ENCODE assay signal across 11 mouse cellular contexts in genomic region chr3:88511559-88511958, GRCm38 (mm10). TPM values are rescaled to one million over a fixed set of nuclear protein-coding genes. Genes with fewer than 3 reads are reported as not detected.
DNase-seq lines count a peak whose midpoint lies in the region; ATAC-seq and TF ChIP-seq lines count a peak whose summit lies in the region.
"Had no signal": no experiment of that assay in that cellular context is flagged by ENCODE, and none has a peak within 500 bp of the region (broad histone marks: within the 10 kb centered on the region; RNA-seq: fewer than 3 reads in every experiment).

No protein-coding gene starts in this region.

- H3K27ac ChIP-seq in heart, embryonic 12.5 days (ENCODE audit: poor library complexity, severe bottlenecking) = peak overlapping the region; percentile 56; the same call in 1 of the 2 replicates
- H3K27ac ChIP-seq in neural tube, embryonic 15.5 days (replicated peaks) = 0 out of 2 replicates have a peak overlapping the region, but pooled peaks have one; percentile 30
- peak overlapping the region; percentile 73; the same call in 1 of the 2 replicates for H3K27ac ChIP-seq in stomach, embryonic 16.5 days (ENCODE audit: low read length)
- H3K27ac ChIP-seq in cerebellum, adult 2 months (ENCODE audit: insufficient read depth, low read length) = no peak overlapping the region

- ATAC-seq in heart, embryonic 12.5 days (ENCODE audit: insufficient number of reproducible peaks, low FRiP score) = no peak
- no peak for ATAC-seq in neural tube, embryonic 15.5 days (ENCODE audit: low FRiP score)
- no peak for ATAC-seq in stomach, embryonic 16.5 days (ENCODE audit: insufficient read depth, low FRiP score)
- no peak for ATAC-seq in granulocyte monocyte progenitor cell, adult 5-6 weeks (replicated peaks; ENCODE audit: poor library complexity, severe bottlenecking)
- ATAC-seq: hindbrain, embryonic 16.5 days had no signal

- DNase-seq in heart, adult 8-10 months (ENCODE audit: low spot score) = no peak
- DNase-seq in neural tube, embryonic 10.5 days (ENCODE audit: extremely low spot score, low spot score) = no peak
- peak; percentile 77 for DNase-seq in induced T-regulatory cell, adult 2 months (ENCODE audit: low read depth)
- no peak for DNase-seq in cerebellum, adult 2 months
- DNase-seq: cerebellum, adult 18-20 months; right cerebral cortex, adult 18-20 months had no signal

- 55% methylated on average over 4 of the region's 4 CpGs for WGBS in heart, embryonic 12.5 days
- WGBS in neural tube, embryonic 15.5 days = 64% methylated on average over 4 of the region's 4 CpGs
- 43% methylated on average over 4 of the region's 4 CpGs for WGBS in stomach, embryonic 16.5 days
- WGBS in cerebellum, adult 2 months = 53% methylated on average over 4 of the region's 4 CpGs

- H3K9ac ChIP-seq in heart, embryonic 12.5 days = 0 out of 2 replicates have a peak overlapping the region, but pooled peaks have one; percentile 17
- H3K9ac ChIP-seq in neural tube, embryonic 15.5 days (replicated peaks) = no peak overlapping the region
- H3K9ac ChIP-seq in stomach, embryonic 16.5 days (ENCODE audit: low read length) = no peak overlapping the region; the same call in 1 of the 2 replicates

- no peak for TF ChIP-seq CTCF in cerebellum, adult 2 months (IDR thresholded peaks at IDR 0.05; ENCODE audit: borderline replicate concordance, insufficient read depth, low read depth, low read length)

- H3K36me3 ChIP-seq in heart, embryonic 12.5 days = no peaks in the 10 kb centered on the region
- H3K36me3 ChIP-seq in neural tube, embryonic 15.5 days = no peaks in the 10 kb centered on the region
- no peaks in the 10 kb centered on the region for H3K36me3 ChIP-seq in stomach, embryonic 16.5 days (ENCODE audit: control insufficient read depth, insufficient read depth, low read length)

- H3K9me3 ChIP-seq in heart, embryonic 12.5 days (replicated peaks) = no peaks in the 10 kb centered on the region
- no peaks in the 10 kb centered on the region for H3K9me3 ChIP-seq in neural tube, embryonic 15.5 days (replicated peaks)
- H3K9me3 ChIP-seq in stomach, embryonic 16.5 days (replicated peaks; ENCODE audit: control insufficient read depth, low read length) = no peaks in the 10 kb centered on the region

- H3K4me3 ChIP-seq in heart, embryonic 12.5 days = no peak overlapping the region
- H3K4me3 ChIP-seq in neural tube, embryonic 15.5 days (replicated peaks) = no peak overlapping the region
- no peak overlapping the region for H3K4me3 ChIP-seq in stomach, embryonic 16.5 days (replicated peaks; ENCODE audit: low read length)
- no peak overlapping the region for H3K4me3 ChIP-seq in cerebellum, adult 2 months (replicated peaks; ENCODE audit: insufficient read depth, low read depth, low read length)

- no peak overlapping the region for H3K4me2 ChIP-seq in heart, embryonic 12.5 days
- no peak overlapping the region for H3K4me2 ChIP-seq in neural tube, embryonic 15.5 days
- H3K4me2 ChIP-seq in stomach, embryonic 16.5 days (ENCODE audit: low read depth, low read length) = no peak overlapping the region

- no peak for TF ChIP-seq POLR2A in cerebellum, adult 2 months (IDR thresholded peaks at IDR 0.05; ENCODE audit: borderline replicate concordance, insufficient read depth, low read length)

- H3K27me3 ChIP-seq in heart, embryonic 12.5 days (replicated peaks) = no peaks in the 10 kb centered on the region
- H3K27me3 ChIP-seq in neural tube, embryonic 15.5 days (replicated peaks) = no peaks in the 10 kb centered on the region
- H3K27me3 ChIP-seq in stomach, embryonic 16.5 days (ENCODE audit: control insufficient read depth, insufficient read depth, low read length) = no peaks in the 10 kb centered on the region
- H3K27me3 ChIP-seq in cerebellum, adult 2 months (ENCODE audit: control insufficient read depth, insufficient read depth, low read length) = no peaks in the 10 kb centered on the region

- H3K4me1 ChIP-seq in heart, embryonic 12.5 days (replicated peaks) = peaks cover 49% of the 10 kb centered on the region
- peaks cover 39% of the 10 kb centered on the region for H3K4me1 ChIP-seq in neural tube, embryonic 15.5 days
- H3K4me1 ChIP-seq in stomach, embryonic 16.5 days (ENCODE audit: control insufficient read depth, insufficient read depth, low read length) = peaks cover 46% of the 10 kb centered on the region
- peaks cover 3% of the 10 kb centered on the region; the same call in 1 of the 2 replicates for H3K4me1 ChIP-seq in cerebellum, adult 2 months (ENCODE audit: control insufficient read depth, insufficient read depth, low read length)

RNA-seq across cellular contexts. Expression of gene Lmna, which starts 1.8 kb away (rescaled TPM):
- polyA plus RNA-seq in heart, embryonic 12.5 days (2016; fragmentation: Nextera tagmentation; extraction: Ambion mirVana) = 108 and 113 TPM in 2 replicates
- total RNA-seq in heart, adult 8-10 months (2022) = 100 to 1,000 TPM; 112 to 127 (median 118) TPM
- 70.3 and 78.7 TPM in 2 replicates for polyA plus RNA-seq in neural tube, embryonic 15.5 days (2015; fragmentation: Nextera tagmentation; extraction: Ambion mirVana)
- 266 and 298 TPM in 2 replicates for polyA plus RNA-seq in stomach, embryonic 16.5 days (2015; fragmentation: Nextera tagmentation; extraction: Ambion mirVana)
- not detected in 2 replicates for total RNA-seq in granulocyte monocyte progenitor cell, adult 5-6 weeks (2014; fragmentation: Nextera tagmentation)
- total RNA-seq in granulocyte monocyte progenitor cell, adult 5-6 weeks (2017) = 0.41 and 1.6 TPM in 2 replicates
- polyA plus RNA-seq in cerebellum, adult 2 months (2012; rRNA removed) = 51.4 and 57.1 TPM in 2 replicates

RNA-seq across cellular contexts. Expression of gene Mex3a, which starts 20.6 kb away (rescaled TPM):
- 11.8 and 13.9 TPM in 2 replicates for polyA plus RNA-seq in heart, embryonic 12.5 days (2016; fragmentation: Nextera tagmentation; extraction: Ambion mirVana)
- total RNA-seq in heart, adult 8-10 months (2022) = under 1 TPM; 0.28 to 0.44 (median 0.33) TPM
- polyA plus RNA-seq in neural tube, embryonic 15.5 days (2015; fragmentation: Nextera tagmentation; extraction: Ambion mirVana) = 18.6 and 19.2 TPM in 2 replicates
- polyA plus RNA-seq in stomach, embryonic 16.5 days (2015; fragmentation: Nextera tagmentation; extraction: Ambion mirVana) = 9.9 and 11.4 TPM in 2 replicates
- total RNA-seq in granulocyte monocyte progenitor cell, adult 5-6 weeks (2014; fragmentation: Nextera tagmentation) = 3.8 and 5.1 TPM in 2 replicates
- 1.7 and 2.5 TPM in 2 replicates for total RNA-seq in granulocyte monocyte progenitor cell, adult 5-6 weeks (2017)
- 1.2 and 1.3 TPM in 2 replicates for polyA plus RNA-seq in cerebellum, adult 2 months (2012; rRNA removed)

RNA-seq across cellular contexts. Expression of gene Rab25, which starts 36.5 kb away (rescaled TPM):
- polyA plus RNA-seq in heart, embryonic 12.5 days (2016; fragmentation: Nextera tagmentation; extraction: Ambion mirVana) = 0.55 TPM in 1 of 2 replicates, not detected in the other
- not detected for total RNA-seq in heart, adult 8-10 months (2022)
- 0.29 and 4.1 TPM in 2 replicates for polyA plus RNA-seq in neural tube, embryonic 15.5 days (2015; fragmentation: Nextera tagmentation; extraction: Ambion mirVana)
- polyA plus RNA-seq in stomach, embryonic 16.5 days (2015; fragmentation: Nextera tagmentation; extraction: Ambion mirVana) = 144 and 197 TPM in 2 replicates
- 1.0 and 1.2 TPM in 2 replicates for total RNA-seq in granulocyte monocyte progenitor cell, adult 5-6 weeks (2014; fragmentation: Nextera tagmentation)
- not detected in 2 replicates for total RNA-seq in granulocyte monocyte progenitor cell, adult 5-6 weeks (2017)
- 0.46 and 1.4 TPM in 2 replicates for polyA plus RNA-seq in cerebellum, adult 2 months (2012; rRNA removed)
- polyA plus RNA-seq: hindbrain, embryonic 16.5 days had no signal

RNA-seq across cellular contexts. Expression of gene Lamtor2, which starts 41.3 kb away (rescaled TPM):
- polyA plus RNA-seq in heart, embryonic 12.5 days (2016; fragmentation: Nextera tagmentation; extraction: Ambion mirVana) = 108 and 114 TPM in 2 replicates
- total RNA-seq in heart, adult 8-10 months (2022) = 100 to 1,000 TPM; 104 to 116 (median 107) TPM
- 189 and 193 TPM in 2 replicates for polyA plus RNA-seq in neural tube, embryonic 15.5 days (2015; fragmentation: Nextera tagmentation; extraction: Ambion mirVana)
- polyA plus RNA-seq in stomach, embryonic 16.5 days (2015; fragmentation: Nextera tagmentation; extraction: Ambion mirVana) = 188 and 190 TPM in 2 replicates
- 60.7 and 74.3 TPM in 2 replicates for total RNA-seq in granulocyte monocyte progenitor cell, adult 5-6 weeks (2014; fragmentation: Nextera tagmentation)
- total RNA-seq in granulocyte monocyte progenitor cell, adult 5-6 weeks (2017) = 102 and 122 TPM in 2 replicates
- 143 and 159 TPM in 2 replicates for polyA plus RNA-seq in cerebellum, adult 2 months (2012; rRNA removed)

RNA-seq across cellular contexts. Expression of gene Ubqln4, which starts 42.0 kb away (rescaled TPM):
- polyA plus RNA-seq in heart, embryonic 12.5 days (2016; fragmentation: Nextera tagmentation; extraction: Ambion mirVana) = 46.5 and 47.9 TPM in 2 replicates
- total RNA-seq in heart, adult 8-10 months (2022) = 10 to 100 TPM; 68.8 to 90.5 (median 77.6) TPM
- polyA plus RNA-seq in neural tube, embryonic 15.5 days (2015; fragmentation: Nextera tagmentation; extraction: Ambion mirVana) = 39.2 and 40.1 TPM in 2 replicates
- polyA plus RNA-seq in stomach, embryonic 16.5 days (2015; fragmentation: Nextera tagmentation; extraction: Ambion mirVana) = 33.3 and 34.0 TPM in 2 replicates
- total RNA-seq in granulocyte monocyte progenitor cell, adult 5-6 weeks (2014; fragmentation: Nextera tagmentation) = 64.7 and 67.9 TPM in 2 replicates
- 37.9 and 39.6 TPM in 2 replicates for total RNA-seq in granulocyte monocyte progenitor cell, adult 5-6 weeks (2017)
- 86.4 and 87.3 TPM in 2 replicates for polyA plus RNA-seq in cerebellum, adult 2 months (2012; rRNA removed)

Comparison
In these comparisons a context has a peak if more than half of its experiments do, and no peak if none do; other contexts are left out.
1. RNA of gene Rab25, which starts 36.5 kb away (polyA plus RNA-seq): 144 to 197 TPM in stomach, embryonic 16.5 days; 0.46 to 1.4 TPM in cerebellum, adult 2 months, 0.55 TPM in heart, embryonic 12.5 days and 0.29 to 4.1 TPM in neural tube, embryonic 15.5 days; every median in the first group is over 10 times any median in the second.